ENCODE assay signal across 11 mouse cellular contexts in the genomic region with DNA sequence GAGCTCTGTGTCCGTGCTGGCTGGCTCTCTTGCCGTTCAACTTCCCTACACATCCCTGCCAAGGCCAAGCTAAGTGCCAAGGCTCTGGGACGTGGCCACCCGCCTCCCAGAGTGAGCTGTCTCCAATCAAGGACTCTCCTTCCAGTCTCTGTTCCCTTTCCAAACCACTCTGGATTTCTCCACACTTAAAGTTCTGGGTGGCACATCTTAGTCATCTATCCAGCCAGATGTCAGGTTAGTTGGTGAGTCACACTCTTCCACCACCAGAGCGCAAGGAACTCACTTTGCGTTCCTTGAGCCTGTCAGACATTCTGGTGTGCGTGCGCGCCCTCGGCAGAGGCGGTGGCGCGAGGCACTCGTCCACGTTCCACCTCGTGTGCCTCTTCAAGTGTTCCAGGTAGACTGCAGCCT. TPM values are rescaled to one million over a fixed set of nuclear protein-coding genes. Genes with fewer than 3 reads are reported as not detected.
DNase-seq lines count a peak whose midpoint lies in the region; ATAC-seq lines count a peak whose summit lies in the region.
"Had no signal": no experiment of that assay in that cellular context is flagged by ENCODE, and none has a peak within 500 bp of the region (broad histone marks: within the 10 kb centered on the region; RNA-seq: fewer than 3 reads in every experiment).

No protein-coding gene starts in this region.

- ATAC-seq in embryonic facial prominence, embryonic 14.5 days (ENCODE audit: low read depth): no peak

- H3K4me3 ChIP-seq in embryonic facial prominence, embryonic 14.5 days (ENCODE audit: low read depth, low read length): 0 out of 2 replicates have a peak overlapping the region, but pooled peaks have one; percentile 10
- H3K4me3 ChIP-seq: erythroblast, embryonic 14.5 days had no signal

- H3K36me3 ChIP-seq in embryonic facial prominence, embryonic 14.5 days (ENCODE audit: control insufficient read depth, insufficient read depth, low read length): no peaks in the 10 kb centered on the region

- no peak overlapping the region for H3K27ac ChIP-seq in embryonic facial prominence, embryonic 14.5 days (replicated peaks; ENCODE audit: low read depth, low read length)

- DNase-seq in left cerebral cortex, adult 18-20 months (ENCODE audit: low spot score in 2 of 2): peak; percentile 28 to 29
- no peak for DNase-seq in left cerebral cortex, postnatal 4 days
- DNase-seq in embryonic facial prominence, embryonic 14.5 days (ENCODE audit: low spot score): no peak
- DNase-seq in heart, postnatal 10 days: peak; percentile 31 to 35
- DNase-seq in neural tube, embryonic 10.5 days (ENCODE audit: extremely low spot score, low spot score): peak; percentile 39
- no peak for DNase-seq in kidney, adult 11 months
- DNase-seq in embryo, embryonic 10.5 days (ENCODE audit: low spot score): no peak
- DNase-seq in urinary bladder, postnatal 4 days (ENCODE audit: low spot score in 2 of 2): no peak

- WGBS in embryonic facial prominence, embryonic 14.5 days: under 1% methylated on average over 16 of the region's 16 CpGs

- intact Hi-C loops in left cerebral cortex, postnatal 4 days (cut with DNase I): no loop called here
- intact Hi-C loops in heart, postnatal 10 days (cut with DNase I): no loop called here

- peaks cover 100% of the 10 kb centered on the region for H3K27me3 ChIP-seq in embryonic facial prominence, embryonic 14.5 days (replicated peaks; ENCODE audit: control insufficient read depth, insufficient read depth, low read length)

- peak overlapping the region; percentile 32; the same call in 1 of the 2 replicates for H3K4me2 ChIP-seq in embryonic facial prominence, embryonic 14.5 days (ENCODE audit: low read depth, low read length)

- no peak overlapping the region for H3K9ac ChIP-seq in embryonic facial prominence, embryonic 14.5 days (ENCODE audit: low read depth, low read length)

- no peaks in the 10 kb centered on the region for H3K4me1 ChIP-seq in embryonic facial prominence, embryonic 14.5 days (ENCODE audit: control insufficient read depth, insufficient read depth, low read length)

- no peaks in the 10 kb centered on the region for H3K9me3 ChIP-seq in embryonic facial prominence, embryonic 14.5 days (ENCODE audit: control insufficient read depth, low read length)

RNA-seq across cellular contexts. Expression of a gene that starts 0.7 kb away (rescaled TPM):
- total RNA-seq in left cerebral cortex, adult 18-20 months (2021): not detected
- total RNA-seq in left cerebral cortex, postnatal 4 days (2021): under 1 TPM; 0.60 to 0.70 TPM
- 0.39 and 0.72 TPM in 2 replicates for polyA plus RNA-seq in embryonic facial prominence, embryonic 14.5 days (2014; fragmentation: Nextera tagmentation; extraction: Ambion mirVana)
- not detected for total RNA-seq in heart, postnatal 10 days (2021)
- total RNA-seq: MEL; neutrophil, adult 5-6 weeks had no signal
- polyA plus RNA-seq: erythroblast, embryonic 14.5 days had no signal

Comparison
In these comparisons a context has a peak if more than half of its experiments do, and no peak if none do; other contexts are left out.
1. DNase-seq: peak in left cerebral cortex, adult 18-20 months (2 of 2), heart, postnatal 10 days (2 of 2) and neural tube, embryonic 10.5 days (single experiment); none in left cerebral cortex, postnatal 4 days (single experiment), embryonic facial prominence, embryonic 14.5 days (single experiment), kidney, adult 11 months (single experiment), embryo, embryonic 10.5 days (single experiment) and urinary bladder, postnatal 4 days (0 of 2).